Mouse (Mus musculus) midbrain, postnatal 0 days (tissue): ENCODE measurements around the gene Cdc14a. TPM values are rescaled to one million over a fixed set of nuclear protein-coding genes. Genes with fewer than 3 reads are reported as not detected.
A peak's percentile ranks its signal among the peaks of the same experiment; 100 is the strongest.
"Not testable (repeated sequence)": the region's sequence is repeated elsewhere in the genome, so short reads cannot be mapped to it uniquely, and the experiment has no call there.

Experiments
- ATAC-seq: fragments of 200-750 bp; cut with Nextera tagmentation; 2 replicates; pipeline ENCODE4 v1.8.0; 2017; ENCODE audit warnings: moderate number of reproducible peaks, mild to moderate bottlenecking, moderate TSS enrichment, moderate library complexity; ENCODE audit not compliant: low FRiP score
- DNase-seq: peaks from one replicate; pipeline ENCODE4 v3.0.0-alpha.2; 2015; ENCODE audit warnings: low spot score
- H3K27ac ChIP-seq: fragments of 300-500 bp; sonication (generic); 2 replicates; pipeline ENCODE4 v1.5.1; 2014; ENCODE audit warnings: low read depth, mild to moderate bottlenecking, low read length, mixed read lengths
- H3K27me3 ChIP-seq: fragments of 300-500 bp; sonication (generic); 2 replicates; pipeline ENCODE4 v1.6.1; 2014; ENCODE audit warnings: low read length, control low read depth, mixed read lengths; ENCODE audit not compliant: insufficient read depth
- H3K36me3 ChIP-seq: fragments of 300-500 bp; sonication (generic); 2 replicates; pipeline ENCODE4 v1.6.1; 2014; ENCODE audit warnings: low read length, control low read depth, mixed read lengths; ENCODE audit not compliant: insufficient read depth
- H3K4me1 ChIP-seq: fragments of 300-500 bp; sonication (generic); 2 replicates; pipeline ENCODE4 v1.6.1; 2014; ENCODE audit warnings: mild to moderate bottlenecking, control low read depth, antibody characterized with exemption, low read length, mixed read lengths; ENCODE audit not compliant: insufficient read depth
- H3K4me2 ChIP-seq: fragments of 300-500 bp; sonication (generic); 2 replicates; pipeline ENCODE4 v1.6.1; 2014; ENCODE audit warnings: low read depth, mild to moderate bottlenecking, low read length, mixed read lengths; ENCODE audit not compliant: poor library complexity, severe bottlenecking
- H3K4me3 ChIP-seq: fragments of 300-500 bp; sonication (generic); 2 replicates; pipeline ENCODE4 v1.5.1; 2014; ENCODE audit warnings: low read depth, mild to moderate bottlenecking, low read length, moderate library complexity
- H3K9ac ChIP-seq: fragments of 300-500 bp; sonication (generic); replicated peaks from 2 replicates; pipeline ENCODE4 v1.6.1; 2014; ENCODE audit warnings: mild to moderate bottlenecking, low read length, moderate library complexity, mixed read lengths; ENCODE audit not compliant: poor library complexity, severe bottlenecking
- H3K9me3 ChIP-seq: fragments of 300-500 bp; sonication (generic); 2 replicates; pipeline ENCODE4 v1.6.1; 2016; ENCODE audit warnings: low read length, control low read depth
- CTCF ChIP-seq: IDR thresholded peaks from 2 replicates; pipeline ENCODE4 v1.5.1; 2016; ENCODE audit warnings: antibody characterized with exemption, mild to moderate bottlenecking
- WGBS: fragments of 180-500 bp; shearing (Covaris S2); extraction: QIAGEN DNeasy Blood & Tissue Kit; methylation state at CpG from one replicate; pipeline ENCODE4 v1.1.7; 2014; 5-methylcytosine and 5-hydroxymethylcytosine counted together
- polyA plus RNA-seq: library from polyadenylated mRNA; unstranded; fragments of >200 nt; fragmentation: Nextera tagmentation; extraction: Ambion mirVana; gene quantifications from 2 replicates; pipeline ENCODE4 v1.2.1, GENCODE M21; 2015
- total RNA-seq: library from RNA; depleted of rRNA; stranded (reverse); fragments of >200 nt; gene quantifications from 2 replicates; pipeline ENCODE4 v1.2.3, GENCODE M21; 2014

Cdc14a gene
- total and polyA plus RNA-seq, 2 experiments from 2014 or later = 2.2 to 3.1 TPM

DNA sequence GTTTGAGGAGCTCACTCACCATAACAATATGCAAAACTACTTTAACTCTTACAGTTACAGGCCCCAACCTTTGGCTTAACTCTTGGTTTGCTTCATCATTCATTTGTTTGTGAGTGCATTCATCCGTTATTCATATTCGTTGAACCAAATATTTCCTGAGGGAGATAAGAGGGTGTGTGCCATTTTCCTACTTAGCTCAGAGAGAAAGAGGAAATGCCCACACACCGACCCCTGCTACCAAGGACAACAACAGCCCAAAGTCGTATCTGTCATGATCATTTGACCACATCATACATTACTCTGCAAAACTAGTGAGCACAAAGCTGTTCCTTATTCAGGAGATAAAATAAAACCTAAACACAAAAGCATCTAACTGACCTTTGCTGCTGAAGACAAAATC lies 66.7 kb downstream of the Cdc14a start:
- TF ChIP-seq CTCF = no peak
- Histone ChIP-seq H3K4me2 (no peak overlapping the region), H3K4me3 (no peak overlapping the region), H3K27me3 (no peaks in the 10 kb centered on the region), H3K27ac (no peak overlapping the region), H3K4me1 (no peaks in the 10 kb centered on the region), H3K9me3 (no peaks in the 10 kb centered on the region), H3K36me3 (no peaks in the 10 kb centered on the region), H3K9ac (no peak overlapping the region)
- DNase-seq (no peak), ATAC-seq (no peak)
- 82% methylated on average over 4 of the region's 4 CpGs for WGBS

DNA sequence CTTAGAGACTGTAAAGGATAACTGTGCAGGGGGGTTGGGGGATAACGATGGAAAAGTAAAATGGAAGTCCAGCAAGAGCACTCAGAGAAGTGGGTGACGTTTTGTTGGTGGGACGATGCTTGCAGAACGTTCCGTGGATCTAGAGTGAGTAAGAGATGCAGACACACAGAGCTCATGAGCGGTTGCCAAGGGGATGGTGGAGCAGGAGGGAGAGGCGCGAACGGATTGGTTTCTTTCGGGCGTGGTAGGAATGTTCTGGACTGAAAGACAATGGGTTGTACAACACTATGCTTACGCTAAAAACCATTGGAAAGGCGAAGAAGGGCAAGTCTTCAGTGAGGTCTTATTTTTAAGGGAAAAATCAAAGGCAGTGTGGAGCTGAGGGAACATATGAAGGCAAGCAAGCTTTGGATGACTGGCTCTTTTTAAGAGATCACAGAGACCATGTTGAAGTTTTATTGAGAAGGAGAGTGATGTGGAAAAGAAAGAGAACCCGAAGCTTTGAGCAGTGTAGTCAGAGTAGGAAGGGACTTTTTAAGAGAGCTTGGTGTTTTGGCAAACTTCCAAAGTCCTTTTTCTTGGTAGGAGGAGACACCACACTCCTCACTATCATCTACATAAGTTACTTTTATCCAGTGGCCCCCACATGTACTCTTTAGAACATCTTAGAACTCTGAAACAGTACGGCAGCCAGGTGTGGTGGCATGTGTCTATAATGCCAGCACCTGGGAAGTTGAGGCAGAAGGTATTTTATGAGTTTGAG lies 68.6 kb downstream of the Cdc14a start:
- H3K27ac ChIP-seq = no peak overlapping the region
- WGBS = 91% methylated on average over 15 of the region's 15 CpGs
- no peak for DNase-seq
- TF ChIP-seq CTCF = no peak
- no peak overlapping the region for H3K9ac ChIP-seq
- ATAC-seq = no peak
- no peak overlapping the region for H3K4me3 ChIP-seq
- no peak overlapping the region for H3K4me2 ChIP-seq
- no peaks in the 10 kb centered on the region for H3K4me1 ChIP-seq
- no peaks in the 10 kb centered on the region for H3K27me3 ChIP-seq
- H3K36me3 ChIP-seq = no peaks in the 10 kb centered on the region
- H3K9me3 ChIP-seq = no peaks in the 10 kb centered on the region

DNA sequence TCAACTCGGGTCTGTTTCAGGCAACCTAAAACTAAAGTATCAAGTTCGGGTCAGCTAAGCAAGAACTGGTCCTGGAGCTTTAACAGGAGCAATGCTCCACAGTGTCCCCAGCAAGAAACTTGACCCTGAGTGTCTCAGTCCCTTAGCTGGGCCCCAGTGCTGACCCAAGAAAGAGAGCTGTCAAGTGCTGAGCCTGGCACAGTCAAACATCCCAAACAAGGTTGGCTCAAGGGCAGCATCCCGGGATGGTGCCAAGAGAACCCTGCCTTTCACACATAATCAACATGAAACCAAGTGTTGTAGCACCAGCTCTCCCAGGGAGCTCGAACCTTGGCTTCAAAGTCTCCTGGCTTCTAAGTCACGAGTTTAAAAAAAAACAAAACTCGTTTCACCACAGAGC lies 71.3 kb downstream of the Cdc14a start:
- WGBS = 83% methylated on average over 6 of the region's 6 CpGs
- DNase-seq (peak; percentile 37), ATAC-seq (no peak)
- H3K4me1 ChIP-seq = no peaks in the 10 kb centered on the region
- no peak for TF ChIP-seq CTCF
- no peak overlapping the region for H3K9ac ChIP-seq
- H3K27ac ChIP-seq = no peak overlapping the region
- H3K9me3 ChIP-seq = no peaks in the 10 kb centered on the region
- no peak overlapping the region for H3K4me3 ChIP-seq
- no peaks in the 10 kb centered on the region for H3K27me3 ChIP-seq
- no peaks in the 10 kb centered on the region for H3K36me3 ChIP-seq
- no peak overlapping the region for H3K4me2 ChIP-seq

DNA sequence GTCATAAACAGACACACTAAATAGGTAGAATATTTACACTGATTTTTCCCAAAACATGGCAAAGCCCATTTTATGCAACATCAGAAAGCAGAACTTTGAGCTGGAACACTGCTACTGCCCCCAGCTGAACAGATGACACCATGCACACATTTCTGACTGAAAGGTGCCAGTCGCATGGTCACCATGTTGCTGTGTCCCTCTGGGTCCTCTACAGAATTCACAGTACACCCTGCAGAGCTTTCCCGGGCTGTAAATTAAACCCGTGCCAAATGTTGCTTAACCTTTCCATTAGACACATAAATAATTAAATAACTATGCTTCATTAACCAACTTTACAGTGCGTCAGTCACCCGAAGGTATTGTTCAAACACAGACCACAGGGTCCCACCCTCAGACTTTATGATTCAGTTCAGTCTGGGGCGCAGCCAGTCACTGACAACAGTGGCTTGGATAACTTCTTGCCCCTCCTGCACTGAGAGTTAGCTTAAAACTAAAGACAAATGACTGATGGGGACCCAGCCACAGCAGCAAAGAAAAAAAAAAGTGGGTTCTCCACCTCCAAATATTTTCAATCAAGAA lies 73.4 kb downstream of the Cdc14a start:
- Histone ChIP-seq H3K36me3 (no peaks in the 10 kb centered on the region), H3K4me1 (no peaks in the 10 kb centered on the region), H3K27ac (no peak overlapping the region), H3K9me3 (no peaks in the 10 kb centered on the region), H3K9ac (no peak overlapping the region), H3K27me3 (no peaks in the 10 kb centered on the region), H3K4me2 (no peak overlapping the region), H3K4me3 (no peak overlapping the region)
- DNase-seq (no peak), ATAC-seq (no peak)
- no peak for TF ChIP-seq CTCF
- 76% methylated on average over 6 of the region's 6 CpGs for WGBS

DNA sequence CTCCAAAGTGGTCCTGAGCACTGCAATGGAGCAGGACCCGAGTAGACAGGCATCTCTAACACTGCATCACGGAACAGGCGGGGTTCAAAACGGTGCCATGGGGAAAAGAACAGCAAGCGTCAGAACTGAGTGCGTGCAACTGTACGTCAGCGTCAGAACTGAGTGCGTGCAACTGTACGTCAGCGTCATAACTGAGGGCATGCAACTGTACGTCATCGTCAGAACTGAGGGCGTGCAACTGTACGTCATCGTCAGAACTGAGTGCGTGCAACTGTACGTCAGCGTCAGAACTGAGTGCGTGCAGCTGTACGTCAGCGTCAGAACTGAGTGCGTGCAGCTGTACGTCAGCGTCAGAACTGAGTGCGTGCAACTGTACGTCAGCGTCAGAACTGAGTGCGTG lies 76.3 kb downstream of the Cdc14a start:
- not testable (repeated sequence) for H3K36me3 ChIP-seq, H3K9me3 ChIP-seq, H3K4me3 ChIP-seq, DNase-seq, H3K9ac ChIP-seq, H3K27ac ChIP-seq, H3K4me1 ChIP-seq, ATAC-seq, H3K27me3 ChIP-seq, H3K4me2 ChIP-seq
- WGBS = 97% methylated on average over 29 of the region's 29 CpGs

DNA sequence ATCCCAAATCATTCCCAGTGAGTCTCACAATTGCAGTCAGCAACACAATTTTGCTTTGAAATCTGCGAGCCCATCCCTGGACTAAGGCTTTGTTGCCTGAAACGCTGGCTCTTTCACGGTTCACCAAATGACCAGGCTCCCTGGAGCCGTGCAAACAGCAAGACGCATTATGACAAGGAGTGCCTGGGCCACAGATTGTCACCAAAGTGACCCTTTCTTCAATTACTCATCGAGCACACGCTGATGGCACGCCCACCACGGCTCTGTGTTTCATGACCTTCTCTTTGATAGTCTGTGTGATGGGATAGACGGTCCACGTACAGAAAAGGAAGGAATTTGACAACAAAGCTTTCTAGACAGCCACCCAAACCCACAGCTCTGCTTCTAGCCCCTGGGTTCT lies 78.6 kb downstream of the Cdc14a start:
- no peaks in the 10 kb centered on the region for H3K27me3 ChIP-seq
- ATAC-seq (no peak), DNase-seq (no peak)
- no peak overlapping the region for H3K27ac ChIP-seq
- no peak for TF ChIP-seq CTCF
- H3K4me3 ChIP-seq = no peak overlapping the region
- no peaks in the 10 kb centered on the region for H3K4me1 ChIP-seq
- no peak overlapping the region for H3K4me2 ChIP-seq
- no peak overlapping the region for H3K9ac ChIP-seq
- 68% methylated on average over 11 of the region's 11 CpGs for WGBS
- no peaks in the 10 kb centered on the region for H3K36me3 ChIP-seq
- H3K9me3 ChIP-seq = no peaks in the 10 kb centered on the region
